Mouse (Mus musculus): ENCODE data around the gene Gast. TPM values are rescaled to one million over a fixed set of nuclear protein-coding genes. Genes with fewer than 3 reads are reported as not detected.

Gene Gast
- not detected in 2 replicates for polyA plus RNA-seq (2012; rRNA removed; ENCODE audit: low replicate concordance)

GRCm38 (mm10) chr11:100333944-100334457 is at the start of gene Gast:
Gast (plus strand) TSS chr11:100334407.

GRCm38 (mm10) chr11:100319492-100320171 is 14.6 kb upstream of the Gast start, which contains the start of gene Eif1:
Eif1 (plus strand) TSS chr11:100319885.

GRCm38 (mm10) chr11:100355972-100356818 is 22.0 kb downstream of the Gast start, which contains the start of gene Hap1:
Hap1 (minus strand) TSS chr11:100356128.

Other genes starting within 250 kb of the Gast start
- gene Krt32, start 246.2 kb upstream of the Gast start, polyA plus RNA-seq (2012; rRNA removed; ENCODE audit: low replicate concordance): 0.63 TPM in 1 of 2 replicates, not detected in the other
- gene Krt35, start 238.2 kb upstream of the Gast start, polyA plus RNA-seq (2012; rRNA removed; ENCODE audit: low replicate concordance): 0.07 TPM in 1 of 2 replicates, not detected in the other
- gene Krt36, start 228.8 kb upstream of the Gast start, polyA plus RNA-seq (2012; rRNA removed; ENCODE audit: low replicate concordance): 5.7 and 5.8 TPM in 2 replicates
- gene Krt13, start 212.8 kb upstream of the Gast start, polyA plus RNA-seq (2012; rRNA removed; ENCODE audit: low replicate concordance): not detected in 2 replicates
- gene Krt15, start 198.5 kb upstream of the Gast start, polyA plus RNA-seq (2012; rRNA removed; ENCODE audit: low replicate concordance): 5.5 and 33.6 TPM in 2 replicates
- gene Krt19, start 185.7 kb upstream of the Gast start, polyA plus RNA-seq (2012; rRNA removed; ENCODE audit: low replicate concordance): 521 and 718 TPM in 2 replicates
- gene Krt9, start 141.2 kb upstream of the Gast start, polyA plus RNA-seq (2012; rRNA removed; ENCODE audit: low replicate concordance): not detected in 2 replicates
- 52.1 and 78.7 TPM in 2 replicates for gene Krt14, start 126.9 kb upstream of the Gast start, polyA plus RNA-seq (2012; rRNA removed; ENCODE audit: low replicate concordance)
- gene Krt16, start 85.5 kb upstream of the Gast start, polyA plus RNA-seq (2012; rRNA removed; ENCODE audit: low replicate concordance): not detected in 2 replicates
- 34.7 and 41.4 TPM in 2 replicates for gene Krt17, start 73.4 kb upstream of the Gast start, polyA plus RNA-seq (2012; rRNA removed; ENCODE audit: low replicate concordance)
- gene Krt42, start 64.5 kb upstream of the Gast start, polyA plus RNA-seq (2012; rRNA removed; ENCODE audit: low replicate concordance): 0.07 and 0.12 TPM in 2 replicates
- 105 and 139 TPM in 2 replicates for gene Eif1, start 14.5 kb upstream of the Gast start, polyA plus RNA-seq (2012; rRNA removed; ENCODE audit: low replicate concordance)
- 11.5 and 15.2 TPM in 2 replicates for gene Hap1, start 21.7 kb downstream of the Gast start, polyA plus RNA-seq (2012; rRNA removed; ENCODE audit: low replicate concordance)
- gene Jup, start 63.4 kb downstream of the Gast start, polyA plus RNA-seq (2012; rRNA removed; ENCODE audit: low replicate concordance): 197 and 231 TPM in 2 replicates
- 22.4 and 40.4 TPM in 2 replicates for gene P3h4, start 80.4 kb downstream of the Gast start, polyA plus RNA-seq (2012; rRNA removed; ENCODE audit: low replicate concordance)
- 45.8 and 58.9 TPM in 2 replicates for gene Fkbp10, start 81.3 kb downstream of the Gast start, polyA plus RNA-seq (2012; rRNA removed; ENCODE audit: low replicate concordance)
- 30.1 and 47.6 TPM in 2 replicates for gene Nt5c3b, start 107.4 kb downstream of the Gast start, polyA plus RNA-seq (2012; rRNA removed; ENCODE audit: low replicate concordance)
- gene Klhl10, start 107.5 kb downstream of the Gast start, polyA plus RNA-seq (2012; rRNA removed; ENCODE audit: low replicate concordance): 0.27 and 0.57 TPM in 2 replicates
- gene Klhl11, start 138.3 kb downstream of the Gast start, polyA plus RNA-seq (2012; rRNA removed; ENCODE audit: low replicate concordance): 3.1 and 5.7 TPM in 2 replicates
- 897 and 934 TPM in 2 replicates for gene Acly, start 193.6 kb downstream of the Gast start, polyA plus RNA-seq (2012; rRNA removed; ENCODE audit: low replicate concordance)
- gene Ttc25, start 211.2 kb downstream of the Gast start, polyA plus RNA-seq (2012; rRNA removed; ENCODE audit: low replicate concordance): 1.0 and 2.6 TPM in 2 replicates
- 42.6 and 64.4 TPM in 2 replicates for gene Cnp, start 240.5 kb downstream of the Gast start, polyA plus RNA-seq (2012; rRNA removed; ENCODE audit: low replicate concordance)

All from mammary gland, adult 2 months (tissue).